Mouse (Mus musculus) limb, embryonic 11.5 days (tissue): ENCODE measurements around the gene Klk1b4. TPM values are rescaled to one million over a fixed set of nuclear protein-coding genes. Genes with fewer than 3 reads are reported as not detected.
"Not testable (repeated sequence)": the region's sequence is repeated elsewhere in the genome, so short reads cannot be mapped to it uniquely, and the experiment has no call there.

ENCODE experiments used
- ATAC-seq: fragments of 200-750 bp; cut with Nextera tagmentation; 2 replicates; pipeline ENCODE4 v1.8.0; 2017; ENCODE audit warnings: low read depth; ENCODE audit not compliant: insufficient number of reproducible peaks, low FRiP score, low TSS enrichment
- DNase-seq: peaks from one replicate; pipeline ENCODE4 v3.0.0-alpha.2; 2015; ENCODE audit warnings: low spot score
- H3K27ac ChIP-seq: fragments of 300-500 bp; sonication (generic); replicated peaks from 2 replicates; pipeline ENCODE4 v1.5.1; 2014; ENCODE audit warnings: low read depth, mild to moderate bottlenecking, low read length
- H3K27me3 ChIP-seq: fragments of 300-500 bp; sonication (generic); 2 replicates; pipeline ENCODE4 v1.6.1; 2014; ENCODE audit warnings: mild to moderate bottlenecking, low read length, mixed read lengths; ENCODE audit not compliant: control insufficient read depth, insufficient read depth
- H3K36me3 ChIP-seq: fragments of 300-500 bp; sonication (generic); 2 replicates; pipeline ENCODE4 v1.6.1; 2014; ENCODE audit warnings: mild to moderate bottlenecking, low read length, moderate library complexity, mixed read lengths; ENCODE audit not compliant: control insufficient read depth, insufficient read depth
- H3K4me1 ChIP-seq: fragments of 300-500 bp; sonication (generic); 2 replicates; pipeline ENCODE4 v1.6.1; 2014; ENCODE audit warnings: low read length, mixed read lengths; ENCODE audit not compliant: control insufficient read depth, insufficient read depth
- H3K4me2 ChIP-seq: fragments of 300-500 bp; sonication (generic); 2 replicates; pipeline ENCODE4 v1.6.1; 2014; ENCODE audit warnings: low read depth, mild to moderate bottlenecking, moderate library complexity; ENCODE audit not compliant: severe bottlenecking
- H3K4me3 ChIP-seq: fragments of 300-500 bp; sonication (generic); 2 replicates; pipeline ENCODE4 v1.5.1; 2014; ENCODE audit warnings: low read depth, low read length
- H3K9ac ChIP-seq: fragments of 300-500 bp; sonication (generic); 2 replicates; pipeline ENCODE4 v1.6.1; 2014; ENCODE audit warnings: mild to moderate bottlenecking, low read length
- H3K9me3 ChIP-seq: fragments of 300-500 bp; sonication (generic); 2 replicates; pipeline ENCODE4 v1.6.1; 2016; ENCODE audit warnings: low read length; ENCODE audit not compliant: control insufficient read depth
- WGBS: fragments of 180-500 bp; shearing (Covaris S2); extraction: QIAGEN DNeasy Blood & Tissue Kit; methylation state at CpG from one replicate; pipeline ENCODE4 v1.1.7; 2014; 5-methylcytosine and 5-hydroxymethylcytosine counted together
- polyA plus RNA-seq: library from polyadenylated mRNA; unstranded; fragments of >200 nt; fragmentation: Nextera tagmentation; extraction: Ambion mirVana; gene quantifications from 2 replicates; pipeline ENCODE4 v1.2.1, GENCODE M21; 2014

Klk1b4 gene
- polyA plus RNA-seq, 1 experiment from 2014 or later, result not detected

DNA sequence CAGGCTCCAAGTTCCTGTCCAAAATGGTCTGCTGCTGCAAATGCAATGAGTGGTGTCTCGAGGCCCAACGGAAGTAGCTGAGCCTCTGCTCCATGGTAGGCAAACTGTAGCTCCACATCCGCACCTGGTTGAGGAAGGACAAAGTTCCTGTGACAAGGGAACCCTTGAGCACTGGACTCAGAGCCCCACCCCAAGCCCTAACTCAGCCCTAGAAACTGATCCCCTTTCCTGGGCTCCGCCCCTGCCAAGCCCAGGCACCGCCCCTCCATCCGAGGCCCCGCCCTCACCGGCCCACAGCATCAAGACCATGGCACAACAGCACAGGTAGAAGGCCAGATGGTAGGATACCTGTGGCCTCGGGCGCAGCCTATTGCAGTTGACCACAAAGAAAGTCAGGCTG, 14.4 kb downstream of the Klk1b4 start:
- not testable (repeated sequence) for H3K4me2 ChIP-seq, H3K27ac ChIP-seq, H3K27me3 ChIP-seq, H3K36me3 ChIP-seq, DNase-seq, ATAC-seq, H3K4me1 ChIP-seq, H3K9me3 ChIP-seq, H3K9ac ChIP-seq, H3K4me3 ChIP-seq
- 67% methylated on average over 8 of the region's 10 CpGs for WGBS

DNA sequence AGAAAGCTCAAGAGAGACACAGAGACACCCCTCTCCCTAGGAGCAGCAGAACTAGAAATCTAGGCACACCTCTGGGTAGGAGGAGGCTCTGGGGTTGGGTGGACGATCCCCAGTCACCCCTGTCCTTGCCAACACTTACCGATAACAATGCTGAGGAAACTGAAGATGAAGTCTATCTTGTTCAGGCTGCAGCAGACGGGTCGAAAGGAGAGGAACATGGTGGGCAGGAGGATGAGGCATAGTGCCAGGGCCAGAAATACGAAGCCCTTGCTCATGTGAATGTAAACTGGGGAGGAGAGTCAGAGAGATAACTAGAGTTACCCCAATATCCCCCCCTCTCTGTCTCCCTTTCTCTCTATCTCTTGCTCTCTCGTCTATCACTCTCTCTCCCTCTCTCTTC, 15.1 kb downstream of the Klk1b4 start:
- H3K36me3 ChIP-seq, H3K27ac ChIP-seq, DNase-seq, H3K4me2 ChIP-seq, H3K4me1 ChIP-seq, H3K9ac ChIP-seq, H3K4me3 ChIP-seq, H3K9me3 ChIP-seq, H3K27me3 ChIP-seq, ATAC-seq: not testable (repeated sequence)
- 86% methylated on average over 5 of the region's 6 CpGs for WGBS

DNA sequence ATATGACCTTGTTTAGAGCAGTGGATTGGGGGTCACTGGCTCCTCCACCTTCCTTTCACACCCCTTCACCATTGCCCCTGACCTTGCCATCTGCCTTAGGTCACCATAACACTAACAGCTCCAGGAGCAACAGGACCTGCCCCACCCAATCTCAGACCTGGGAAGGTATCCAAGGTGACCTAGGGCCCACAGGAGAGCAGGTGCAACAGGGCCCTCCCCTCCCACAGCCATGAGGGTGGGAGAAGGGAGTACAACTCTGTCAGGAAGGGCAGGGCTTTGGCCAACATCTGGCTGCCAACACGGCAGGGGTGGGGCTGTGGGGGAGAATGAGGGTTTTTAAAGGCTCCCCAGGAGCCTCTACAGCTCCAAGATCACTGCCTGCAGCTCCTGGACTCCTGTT, 17.8 kb downstream of the Klk1b4 start, which contains the start of gene Klk1:
TSS of gene Klk1 (plus strand) at position 285 of the 400 bp plus-strand sequence.
- Histone ChIP-seq H3K27me3 (no peaks in the 10 kb centered on the region), H3K4me2 (no peak within 1 kb of the TSS), H3K9ac (no peak within 1 kb of the TSS), H3K4me1 (no peaks in the 10 kb centered on the region), H3K9me3 (no peaks in the 10 kb centered on the region), H3K27ac (no peak within 1 kb of the TSS), H3K36me3 (no peaks in the 10 kb centered on the region), H3K4me3 (no peak within 1 kb of the TSS)
- 42% methylated on average over 1 of the region's 1 CpGs for WGBS
- DNase-seq (no peak), ATAC-seq (no peak)

DNA sequence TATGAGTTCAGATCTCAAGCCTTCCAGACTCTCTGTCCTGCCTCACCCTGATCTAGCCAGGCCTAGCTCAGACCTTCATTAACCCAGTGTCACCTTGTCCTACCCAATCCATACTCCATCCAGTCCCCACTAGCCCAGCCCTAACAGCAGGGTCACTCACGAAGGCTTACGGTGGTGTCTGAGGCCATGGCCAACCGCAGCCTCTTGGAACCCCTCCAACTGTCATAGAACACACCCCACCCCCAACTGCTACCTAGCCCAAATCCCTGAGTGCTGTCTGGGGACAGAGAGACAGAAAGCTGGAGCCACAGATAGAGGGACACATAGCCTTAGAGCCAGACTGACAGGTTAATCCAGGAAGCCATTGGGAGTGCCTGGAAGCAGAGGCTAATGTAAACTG, 28.7 kb downstream of the Klk1b4 start, which contains the start of gene Gm36864:
TSS of gene Gm36864 (plus strand) at position 269 of the 400 bp plus-strand sequence.
- Histone ChIP-seq H3K27ac (no peak within 1 kb of the TSS), H3K4me1 (no peaks in the 10 kb centered on the region), H3K27me3 (no peaks in the 10 kb centered on the region), H3K36me3 (no peaks in the 10 kb centered on the region), H3K4me3 (no peak within 1 kb of the TSS), H3K9ac (no peak within 1 kb of the TSS), H3K4me2 (no peak within 1 kb of the TSS), H3K9me3 (no peaks in the 10 kb centered on the region)
- 82% methylated on average over 3 of the region's 3 CpGs for WGBS
- DNase-seq, result no peak
- ATAC-seq, result no peak

DNA sequence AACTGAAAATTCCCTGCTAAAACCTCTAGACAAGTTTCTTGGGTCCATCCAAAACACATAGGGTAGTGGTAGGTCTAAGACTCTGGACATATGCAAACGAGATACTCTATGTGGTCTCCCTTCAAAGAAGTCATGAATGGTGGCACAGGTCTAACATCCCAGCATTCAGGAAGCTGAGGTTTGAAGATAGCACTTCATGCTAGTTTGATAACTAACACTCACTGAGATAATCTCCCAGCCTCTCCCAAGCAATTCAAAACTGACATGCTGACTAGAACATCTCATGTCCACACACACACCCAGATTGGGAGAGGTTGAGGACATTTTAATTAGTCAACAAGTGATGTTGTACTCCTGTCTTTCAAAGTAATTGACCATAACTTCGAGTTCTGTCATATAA, 32.7 kb downstream of the Klk1b4 start:
- ATAC-seq, result no peak
- Histone ChIP-seq H3K36me3 (no peaks in the 10 kb centered on the region), H3K27ac (no peak overlapping the region), H3K4me1 (no peaks in the 10 kb centered on the region), H3K9me3 (no peaks in the 10 kb centered on the region), H3K4me2 (no peak overlapping the region), H3K9ac (no peak overlapping the region), H3K4me3 (no peak overlapping the region), H3K27me3 (no peaks in the 10 kb centered on the region)
- 65% methylated on average over 2 of the region's 2 CpGs for WGBS
- no peak for DNase-seq

DNA sequence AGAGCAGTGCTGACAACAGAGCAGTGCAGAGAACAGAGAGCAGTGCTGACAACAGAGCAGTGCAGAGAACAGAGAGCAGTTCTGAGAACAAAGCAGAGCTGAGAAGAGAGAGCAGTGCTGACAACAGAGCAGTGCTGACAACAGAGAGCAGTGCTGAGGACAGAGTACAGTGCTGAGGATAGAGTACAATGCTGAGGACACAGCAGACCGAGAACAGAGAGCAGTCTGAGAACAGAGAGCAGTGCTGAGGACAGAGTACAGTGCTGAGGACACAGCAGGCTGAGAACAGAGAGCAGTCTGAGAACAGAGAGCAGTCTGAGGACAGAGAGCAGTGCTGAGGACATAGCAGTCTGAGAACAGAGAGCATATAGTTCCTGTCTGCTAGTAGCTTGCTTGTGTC, 33.5 kb downstream of the Klk1b4 start:
- no peak overlapping the region for H3K9ac ChIP-seq
- H3K27me3 ChIP-seq, result no peaks in the 10 kb centered on the region
- no peak overlapping the region for H3K4me2 ChIP-seq
- no peak overlapping the region for H3K27ac ChIP-seq
- ATAC-seq (no peak), DNase-seq (no peak)
- 50% methylated on average over 1 of the region's 1 CpGs for WGBS
- H3K36me3 ChIP-seq, result no peaks in the 10 kb centered on the region
- H3K9me3 ChIP-seq, result no peaks in the 10 kb centered on the region
- H3K4me1 ChIP-seq, result peaks cover 5% of the 10 kb centered on the region; the same call in 1 of the 2 replicates
- H3K4me3 ChIP-seq, result no peak overlapping the region

DNA sequence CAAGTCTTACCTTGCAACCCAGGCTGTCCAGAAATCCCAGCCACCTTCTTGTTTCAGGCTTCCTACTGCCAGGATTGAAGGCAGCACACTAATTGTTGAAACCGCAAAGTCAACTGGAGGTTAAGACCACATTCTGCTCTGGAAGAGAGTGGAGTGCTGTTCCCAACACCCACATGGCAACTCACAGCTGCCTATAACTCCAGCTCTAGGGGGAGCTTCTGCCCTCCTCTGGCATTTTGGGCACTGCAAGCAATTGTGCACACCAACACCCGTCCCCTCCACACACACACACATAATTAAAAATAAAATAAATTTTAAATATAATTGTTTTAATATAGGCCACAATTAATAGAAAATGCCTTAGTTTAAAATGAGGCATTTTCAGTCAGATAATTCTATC, 33.9 kb downstream of the Klk1b4 start:
- ATAC-seq (no peak), DNase-seq (no peak)
- Histone ChIP-seq H3K4me2 (no peak overlapping the region), H3K9me3 (no peaks in the 10 kb centered on the region), H3K4me3 (no peak overlapping the region), H3K27me3 (no peaks in the 10 kb centered on the region), H3K36me3 (no peaks in the 10 kb centered on the region), H3K27ac (no peak overlapping the region), H3K9ac (no peak overlapping the region), H3K4me1 (peaks cover 5% of the 10 kb centered on the region; the same call in 1 of the 2 replicates)
- 65% methylated on average over 2 of the region's 2 CpGs for WGBS

DNA sequence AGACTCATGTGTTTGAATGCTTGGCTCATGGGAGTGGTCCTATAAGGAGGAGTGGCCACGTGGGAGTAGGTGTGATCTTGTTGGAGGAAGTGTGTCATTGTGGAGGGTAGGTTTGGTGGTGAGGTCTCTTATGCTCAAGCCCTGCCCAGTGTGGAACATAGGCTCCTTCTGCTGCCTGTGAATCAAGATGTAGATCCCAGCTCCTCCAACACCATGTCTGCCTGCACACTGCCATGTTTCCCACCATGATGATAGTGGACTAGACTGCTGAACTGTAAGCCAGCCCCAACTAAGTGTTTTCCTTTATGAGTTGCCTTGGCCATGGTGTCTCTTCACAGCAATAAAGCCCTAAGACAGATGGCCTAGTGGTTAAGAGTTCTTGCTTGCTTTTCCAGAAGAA, 36.8 kb downstream of the Klk1b4 start:
- WGBS, result 70% methylated on average over 1 of the region's 1 CpGs
- no peak overlapping the region for H3K9ac ChIP-seq
- no peak overlapping the region for H3K27ac ChIP-seq
- no peaks in the 10 kb centered on the region for H3K9me3 ChIP-seq
- DNase-seq (no peak), ATAC-seq (no peak)
- H3K36me3 ChIP-seq, result no peaks in the 10 kb centered on the region; the same call in 1 of the 2 replicates
- no peak overlapping the region for H3K4me3 ChIP-seq
- no peak overlapping the region for H3K4me2 ChIP-seq
- no peaks in the 10 kb centered on the region for H3K27me3 ChIP-seq
- H3K4me1 ChIP-seq, result peaks cover 5% of the 10 kb centered on the region; the same call in 1 of the 2 replicates
